Mouse (Mus musculus): ENCODE measurements at regions not wholly inside any gene's neighbourhood (a gene's known extent, or its start where the extent isn't known, plus 50 kb on each side); places are given as distances from the start of the nearest gene placed in this dataset.

- no peak for TF ChIP-seq CTCF (IDR thresholded peaks at IDR 0.05; ENCODE audit: low read depth, low read length)
- TF ChIP-seq EP300 (IDR thresholded peaks at IDR 0.05; ENCODE audit: insufficient read depth, low read depth, low read length): no peak
Measured at GRCm38 (mm10) chr6:6397997-6398396, 180.5 kb downstream of the Sem1 start.
